Mouse (Mus musculus) small intestine, adult 2 months (tissue): ENCODE measurements around the gene Tmem151b.

Experiments used
- CTCF ChIP-seq: fragments of 200-500 bp; IDR thresholded peaks from 2 replicates; pipeline ENCODE4 v1.5.1; 2012; ENCODE audit warnings: low read depth, mild to moderate bottlenecking, control low read depth, inconsistent platforms, low read length, moderate library complexity, mixed read lengths; ENCODE audit not compliant: insufficient replicate concordance, insufficient read length; ENCODE audit errors: extremely low read depth
- POLR2A ChIP-seq: fragments of 200-500 bp; IDR thresholded peaks from 2 replicates; pipeline ENCODE4 v1.6.1; 2012; ENCODE audit warnings: low read depth, mild to moderate bottlenecking, control low read depth, inconsistent platforms, low read length, moderate library complexity

- TF ChIP-seq CTCF (peak; percentile 22; the same call in 1 of the 2 replicates), POLR2A (no peak)
These were observed 37.0 kb upstream of the Tmem151b start for GRCm38 (mm10) chr17:45586449-45586837.
